ENCODE assay signal across 17 mouse cellular contexts in the genomic region with DNA sequence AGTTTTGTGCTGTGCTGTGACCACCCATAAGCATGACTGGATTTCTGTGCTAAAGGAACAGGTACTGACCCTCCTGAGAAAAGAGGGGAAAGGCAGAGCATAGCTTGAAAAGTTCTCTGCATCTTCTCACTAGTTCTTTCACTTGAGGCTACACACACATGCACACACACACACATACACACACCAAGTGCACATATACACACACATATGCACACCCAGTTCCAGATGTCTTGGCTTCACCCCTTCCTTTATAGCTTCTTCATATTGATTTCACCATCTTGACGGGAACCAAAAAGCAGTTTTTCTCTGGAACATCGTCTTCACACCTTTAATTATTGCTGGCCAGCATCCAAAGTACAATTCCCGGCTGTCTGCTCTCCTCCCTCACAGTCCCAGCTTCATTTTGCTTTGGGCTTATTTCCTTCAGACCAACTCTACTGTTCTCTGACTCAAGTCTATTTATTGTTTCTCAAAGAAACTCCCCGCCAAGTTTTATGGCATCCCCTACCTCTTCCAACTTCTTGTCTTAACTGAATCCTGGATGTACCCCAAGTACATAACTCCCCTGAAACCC.
DNase-seq lines count a peak whose midpoint lies in the region; ATAC-seq and TF ChIP-seq lines count a peak whose summit lies in the region.
"Had no signal": no experiment of that assay in that cellular context is flagged by ENCODE, and none has a peak within 500 bp of the region (broad histone marks: within the 10 kb centered on the region; RNA-seq: fewer than 3 reads in every experiment).

No protein-coding gene starts in this region.

- intact Hi-C loops in gastrocnemius, adult 2 months (cut with DNase I) = no loop called here

- H3K9ac ChIP-seq in limb, embryonic 14.5 days (ENCODE audit: low read depth, low read length, severe bottlenecking) = no peak overlapping the region
- H3K9ac ChIP-seq: embryonic facial prominence, embryonic 12.5 days; hindbrain, embryonic 15.5 days; lung, embryonic 15.5 days had no signal

- TF ChIP-seq POLR2A in limb, embryonic 14.5 days (IDR thresholded peaks at IDR 0.05; ENCODE audit: borderline replicate concordance, extremely low read depth, insufficient read depth, insufficient read length) = no peak

- DNase-seq in layer of hippocampus, adult 8-10 months (ENCODE audit: low spot score in 2 of 2) = peak; percentile 2 to 7
- DNase-seq in layer of hippocampus, postnatal 10 days (ENCODE audit: low spot score in 2 of 2) = no peak
- DNase-seq in left cerebral cortex, adult 18-20 months (ENCODE audit: low spot score in 2 of 2) = peak; percentile 11 to 18
- DNase-seq in limb, embryonic 14.5 days (ENCODE audit: low spot score) = peak; percentile 59
- peak; percentile 8 for DNase-seq in skeletal muscle tissue, adult 2 months (ENCODE audit: low read depth, low spot score)
- no peak for DNase-seq in gastrocnemius, adult 2 months
- DNase-seq in lung, postnatal 14 days = no peak
- DNase-seq: adrenal gland, adult 2 months; cerebellum, adult 18-20 months; heart, postnatal 10 days; kidney, adult 2 months; midbrain, embryonic 14.5 days had no signal

- H3K4me2 ChIP-seq in limb, embryonic 14.5 days (replicated peaks; ENCODE audit: low read depth, low read length, severe bottlenecking) = no peak overlapping the region
- H3K4me2 ChIP-seq: embryonic facial prominence, embryonic 12.5 days; hindbrain, embryonic 15.5 days; liver, embryonic 11.5 days; lung, embryonic 15.5 days had no signal

- no peaks in the 10 kb centered on the region for H3K9me3 ChIP-seq in limb, embryonic 14.5 days (ENCODE audit: control insufficient read depth, low read length)
- H3K9me3 ChIP-seq: embryonic facial prominence, embryonic 12.5 days; hindbrain, embryonic 15.5 days; lung, embryonic 15.5 days had no signal

- no peaks in the 10 kb centered on the region for H3K36me3 ChIP-seq in limb, embryonic 14.5 days (ENCODE audit: control insufficient read depth, insufficient read depth, low read length)
- H3K36me3 ChIP-seq: embryonic facial prominence, embryonic 12.5 days; G1E; hindbrain, embryonic 15.5 days; lung, embryonic 15.5 days had no signal

- H3K4me3 ChIP-seq in limb, embryonic 14.5 days (replicated peaks; ENCODE audit: low read length) = no peak overlapping the region
- no peak overlapping the region for H3K4me3 ChIP-seq in gastrocnemius, adult 2 months
- H3K4me3 ChIP-seq: embryonic facial prominence, embryonic 12.5 days; hindbrain, embryonic 15.5 days; lung, embryonic 15.5 days had no signal

- 22% methylated on average over 4 of the region's 4 CpGs for WGBS in limb, embryonic 14.5 days

- no peak for TF ChIP-seq CTCF in gastrocnemius, adult 2 months (IDR thresholded peaks at IDR 0.05)

- H3K27me3 ChIP-seq in limb, embryonic 14.5 days (ENCODE audit: control insufficient read depth, insufficient read depth, low read length) = no peaks in the 10 kb centered on the region
- H3K27me3 ChIP-seq: embryonic facial prominence, embryonic 12.5 days; hindbrain, embryonic 15.5 days; lung, embryonic 15.5 days had no signal

- H3K4me1 ChIP-seq in limb, embryonic 14.5 days (ENCODE audit: control insufficient read depth, insufficient read depth, low read length) = no peaks in the 10 kb centered on the region
- H3K4me1 ChIP-seq: embryonic facial prominence, embryonic 12.5 days; hindbrain, embryonic 15.5 days; lung, embryonic 15.5 days had no signal

- H3K27ac ChIP-seq in limb, embryonic 14.5 days (replicated peaks; ENCODE audit: low read depth, low read length) = no peak overlapping the region
- H3K27ac ChIP-seq in gastrocnemius, adult 2 months = no peak overlapping the region
- H3K27ac ChIP-seq: embryonic facial prominence, embryonic 12.5 days; hindbrain, embryonic 15.5 days; lung, embryonic 15.5 days had no signal

- peak; percentile 82 for ATAC-seq in limb, embryonic 14.5 days (ENCODE audit: low FRiP score, low read depth)

Comparison
In these comparisons a context has a peak if more than half of its experiments do, and no peak if none do; other contexts are left out.
1. DNase-seq: peak in layer of hippocampus, adult 8-10 months (2 of 2), left cerebral cortex, adult 18-20 months (2 of 2), limb, embryonic 14.5 days (single experiment) and skeletal muscle tissue, adult 2 months (single experiment); none in layer of hippocampus, postnatal 10 days (0 of 2), gastrocnemius, adult 2 months (single experiment) and lung, postnatal 14 days (single experiment).